Mouse (Mus musculus): ENCODE data around the gene Crim1. TPM values are rescaled to one million over a fixed set of nuclear protein-coding genes. Genes with fewer than 3 reads are reported as not detected.

Gene Crim1
- polyA plus RNA-seq, 1 experiment from 2014 or later = 3.9 TPM

DNA sequence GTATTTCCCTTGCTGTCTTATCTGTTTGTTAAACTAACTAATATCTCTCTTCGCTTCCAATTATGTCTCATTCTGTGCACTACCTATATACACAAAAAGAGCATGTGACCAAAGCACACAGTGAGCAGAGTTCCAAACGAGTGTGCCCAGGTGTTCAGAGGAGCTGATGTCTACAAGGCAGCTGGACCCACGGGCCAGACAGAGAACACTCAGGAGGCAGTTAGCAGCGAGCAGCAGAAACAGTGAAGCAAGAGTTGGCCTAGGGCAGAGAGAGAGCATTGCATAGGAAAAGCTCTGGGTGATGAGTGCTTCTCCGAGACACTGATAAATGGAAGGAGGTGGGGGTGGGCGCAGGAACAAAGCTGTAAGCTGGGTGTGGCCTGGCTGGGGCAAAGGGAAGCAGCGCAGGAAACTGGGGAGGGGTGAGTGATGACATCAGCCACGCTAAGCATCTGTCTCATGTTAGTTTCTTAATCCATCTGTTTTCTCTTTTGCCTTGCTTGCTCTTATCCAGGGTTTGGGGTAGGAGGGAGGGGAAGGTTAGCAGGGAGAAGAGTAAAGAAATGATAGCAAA lies 99.0 kb downstream of the Crim1 start:
- no peak overlapping the region for H3K4me3 ChIP-seq (ENCODE audit: low read length)
- no peak overlapping the region for H3K4me2 ChIP-seq (ENCODE audit: low read depth, low read length)
- ATAC-seq = peak; percentile 57
- no peak overlapping the region for H3K27ac ChIP-seq (ENCODE audit: low read length)
- 27% methylated on average over 8 of the region's 8 CpGs for WGBS
- no peak overlapping the region for H3K9ac ChIP-seq (ENCODE audit: low read depth, low read length)
- H3K9me3 ChIP-seq (ENCODE audit: control insufficient read depth, low read length) = no peaks in the 10 kb centered on the region
- no peaks in the 10 kb centered on the region for H3K27me3 ChIP-seq (replicated peaks; ENCODE audit: control insufficient read depth, insufficient read depth, low read length)
- H3K4me1 ChIP-seq (ENCODE audit: control insufficient read depth, insufficient read depth, low read length) = peaks cover 6% of the 10 kb centered on the region; the same call in 1 of the 2 replicates
- H3K36me3 ChIP-seq (ENCODE audit: control insufficient read depth, insufficient read depth, low read length) = no peaks in the 10 kb centered on the region

DNA sequence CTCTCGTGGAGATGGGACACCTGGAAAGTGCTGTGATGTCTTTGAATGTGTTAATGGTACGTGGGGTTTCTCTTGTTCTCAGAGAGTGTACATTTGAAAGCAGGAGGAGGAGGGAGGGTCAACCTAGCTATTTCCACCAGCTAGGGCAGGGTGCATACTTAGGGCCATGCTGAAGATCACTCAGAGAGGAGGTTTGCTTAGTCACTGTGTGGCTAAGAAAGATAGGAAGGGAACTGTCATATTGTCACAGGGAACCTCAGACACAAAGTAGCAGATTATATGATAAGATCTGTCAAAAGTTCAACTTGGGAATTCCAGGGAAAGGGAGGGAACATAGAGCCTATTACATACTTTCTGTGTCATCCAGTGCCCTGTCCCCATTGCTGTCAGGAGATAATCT lies 103.0 kb downstream of the Crim1 start:
- H3K9me3 ChIP-seq (ENCODE audit: control insufficient read depth, low read length) = no peaks in the 10 kb centered on the region
- 0 out of 2 replicates have a peak, but pooled peaks cover 6% of the 10 kb centered on the region for H3K36me3 ChIP-seq (ENCODE audit: control insufficient read depth, insufficient read depth, low read length)
- no peak overlapping the region for H3K27ac ChIP-seq (ENCODE audit: low read length)
- H3K4me3 ChIP-seq (ENCODE audit: low read length) = no peak overlapping the region
- H3K4me1 ChIP-seq (ENCODE audit: control insufficient read depth, insufficient read depth, low read length) = peaks cover 6% of the 10 kb centered on the region; the same call in 1 of the 2 replicates
- ATAC-seq = no peak
- H3K4me2 ChIP-seq (ENCODE audit: low read depth, low read length) = no peak overlapping the region
- H3K27me3 ChIP-seq (replicated peaks; ENCODE audit: control insufficient read depth, insufficient read depth, low read length) = no peaks in the 10 kb centered on the region
- H3K9ac ChIP-seq (ENCODE audit: low read depth, low read length) = no peak overlapping the region
- 80% methylated on average over 2 of the region's 2 CpGs for WGBS

DNA sequence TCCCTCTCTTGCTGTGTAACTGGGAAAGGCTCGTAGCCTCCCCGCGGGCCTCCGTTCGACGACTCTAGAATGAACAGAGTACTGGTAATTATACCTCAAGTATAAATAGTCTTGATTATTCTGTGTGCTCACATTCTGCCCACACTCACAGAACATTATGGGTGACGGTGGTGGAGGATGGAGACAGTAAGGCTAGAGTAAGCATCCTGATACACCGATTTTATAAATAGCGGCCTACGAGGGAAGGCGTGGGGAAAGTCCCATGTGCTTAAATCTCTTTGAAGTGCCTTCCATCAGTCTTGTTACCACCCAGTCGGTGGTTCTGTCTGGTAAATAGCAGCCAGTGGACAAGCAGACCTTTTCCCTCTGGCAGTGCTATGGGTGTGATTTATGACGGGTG lies 104.0 kb downstream of the Crim1 start:
- WGBS = 69% methylated on average over 13 of the region's 13 CpGs
- Histone ChIP-seq H3K27me3 (replicated peaks; ENCODE audit: control insufficient read depth, insufficient read depth, low read length) (no peaks in the 10 kb centered on the region), H3K27ac (ENCODE audit: low read length) (no peak overlapping the region), H3K4me2 (ENCODE audit: low read depth, low read length) (no peak overlapping the region), H3K9ac (ENCODE audit: low read depth, low read length) (no peak overlapping the region), H3K9me3 (ENCODE audit: control insufficient read depth, low read length) (no peaks in the 10 kb centered on the region), H3K4me1 (ENCODE audit: control insufficient read depth, insufficient read depth, low read length) (peaks cover 1% of the 10 kb centered on the region; the same call in 1 of the 2 replicates), H3K36me3 (ENCODE audit: control insufficient read depth, insufficient read depth, low read length) (0 out of 2 replicates have a peak, but pooled peaks cover 8% of the 10 kb centered on the region), H3K4me3 (ENCODE audit: low read length) (no peak overlapping the region)
- no peak for ATAC-seq

DNA sequence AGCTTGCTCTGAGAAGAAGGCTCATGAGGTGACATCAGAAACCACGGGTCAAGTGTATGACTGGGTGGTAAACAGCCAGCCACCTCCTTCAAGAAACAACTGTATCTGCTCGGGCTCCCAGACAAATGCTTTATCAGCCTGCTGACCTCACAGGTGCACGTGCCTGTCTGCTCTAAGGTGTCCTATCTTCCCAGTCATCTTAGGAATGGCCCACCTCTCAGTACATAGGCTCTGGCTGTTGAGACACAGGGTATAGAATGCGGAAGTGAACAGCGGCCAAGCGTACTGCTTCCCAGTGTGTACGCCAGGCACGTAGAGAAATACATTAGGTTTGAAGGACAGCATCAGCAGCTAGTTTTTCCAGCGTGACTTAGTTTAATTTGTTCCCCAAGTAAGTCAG lies 106.4 kb downstream of the Crim1 start:
- no peak overlapping the region for H3K4me2 ChIP-seq (ENCODE audit: low read depth, low read length)
- no peak for ATAC-seq
- H3K27ac ChIP-seq (ENCODE audit: low read length) = no peak overlapping the region
- no peak overlapping the region for H3K4me3 ChIP-seq (ENCODE audit: low read length)
- 0 out of 2 replicates have a peak, but pooled peaks cover 8% of the 10 kb centered on the region for H3K36me3 ChIP-seq (ENCODE audit: control insufficient read depth, insufficient read depth, low read length)
- H3K9ac ChIP-seq (ENCODE audit: low read depth, low read length) = no peak overlapping the region
- 85% methylated on average over 9 of the region's 9 CpGs for WGBS
- H3K27me3 ChIP-seq (replicated peaks; ENCODE audit: control insufficient read depth, insufficient read depth, low read length) = no peaks in the 10 kb centered on the region
- H3K4me1 ChIP-seq (ENCODE audit: control insufficient read depth, insufficient read depth, low read length) = no peaks in the 10 kb centered on the region
- H3K9me3 ChIP-seq (ENCODE audit: control insufficient read depth, low read length) = no peaks in the 10 kb centered on the region

DNA sequence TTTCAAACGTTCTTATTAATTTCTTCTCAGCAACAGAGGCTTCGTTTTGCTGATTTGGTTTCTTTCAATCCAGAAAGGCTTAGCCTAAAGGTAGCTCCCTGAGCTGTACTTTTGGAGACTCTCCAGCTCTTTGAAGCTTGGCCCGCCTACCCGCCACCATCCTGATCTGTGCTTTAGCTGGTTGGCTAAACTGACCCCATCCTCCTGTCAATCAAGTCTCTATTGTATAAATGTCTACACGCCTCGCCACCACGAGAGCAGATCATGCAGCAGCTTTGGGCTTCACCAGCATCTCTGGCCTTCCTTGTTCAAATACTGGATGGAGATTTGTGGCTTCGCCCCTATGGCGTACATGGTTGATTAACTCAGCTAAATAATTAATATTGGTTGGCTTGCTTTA lies 108.2 kb downstream of the Crim1 start:
- H3K4me1 ChIP-seq (ENCODE audit: control insufficient read depth, insufficient read depth, low read length) = no peaks in the 10 kb centered on the region
- no peak overlapping the region for H3K9ac ChIP-seq (ENCODE audit: low read depth, low read length)
- H3K4me2 ChIP-seq (ENCODE audit: low read depth, low read length) = no peak overlapping the region
- H3K27ac ChIP-seq (ENCODE audit: low read length) = no peak overlapping the region
- no peak overlapping the region for H3K4me3 ChIP-seq (ENCODE audit: low read length)
- H3K27me3 ChIP-seq (replicated peaks; ENCODE audit: control insufficient read depth, insufficient read depth, low read length) = no peaks in the 10 kb centered on the region
- no peaks in the 10 kb centered on the region for H3K9me3 ChIP-seq (ENCODE audit: control insufficient read depth, low read length)
- 92% methylated on average over 9 of the region's 9 CpGs for WGBS
- ATAC-seq = no peak
- 0 out of 2 replicates have a peak, but pooled peaks cover 8% of the 10 kb centered on the region for H3K36me3 ChIP-seq (ENCODE audit: control insufficient read depth, insufficient read depth, low read length)

DNA sequence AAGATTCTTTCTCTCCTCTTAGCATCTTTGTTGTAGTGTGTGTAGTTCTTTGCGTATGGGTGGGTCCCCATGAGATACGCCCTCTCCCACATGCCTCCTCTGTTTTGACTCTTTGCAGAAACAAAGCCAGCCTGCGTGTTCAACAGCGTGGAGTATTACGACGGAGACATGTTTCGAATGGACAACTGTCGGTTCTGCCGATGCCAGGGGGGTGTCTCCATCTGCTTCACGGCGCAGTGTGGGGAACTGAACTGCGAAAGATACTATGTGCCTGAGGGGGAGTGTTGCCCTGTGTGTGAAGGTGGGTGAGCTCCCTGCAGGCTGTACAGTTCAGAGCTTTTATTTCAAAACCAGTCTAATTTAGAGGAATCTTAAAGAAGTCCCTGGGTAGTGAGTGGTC lies 113.0 kb downstream of the Crim1 start:
- WGBS = 88% methylated on average over 12 of the region's 12 CpGs

DNA sequence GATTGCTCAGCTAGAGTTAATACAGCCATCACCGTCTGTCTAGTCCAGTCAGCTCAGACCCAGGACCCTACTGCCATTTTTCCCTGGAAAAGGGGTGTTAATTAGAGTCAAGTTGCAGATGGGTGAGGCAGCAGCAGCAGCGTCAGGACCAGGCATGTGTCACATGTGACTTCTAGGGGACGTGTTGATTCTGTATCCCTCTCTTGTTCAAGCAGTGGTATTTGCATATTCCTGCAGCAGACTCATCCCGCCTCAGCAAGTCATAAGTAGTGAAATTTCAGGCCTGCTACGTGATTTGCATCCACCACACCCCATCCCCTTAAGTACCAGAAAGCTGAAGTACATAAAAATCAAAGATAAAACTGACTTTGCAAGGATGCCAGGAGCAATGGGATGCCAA lies 113.6 kb downstream of the Crim1 start:
- WGBS = 82% methylated on average over 5 of the region's 5 CpGs
- peaks cover 5% of the 10 kb centered on the region; the same call in 1 of the 2 replicates for H3K36me3 ChIP-seq (ENCODE audit: control insufficient read depth, insufficient read depth, low read length)

More for the DNA sequence above, 113.0 kb downstream of the Crim1 start:
- peaks cover 7% of the 10 kb centered on the region; the same call in 1 of the 2 replicates for H3K36me3 ChIP-seq (ENCODE audit: control insufficient read depth, insufficient read depth, low read length)
- H3K9me3 ChIP-seq (ENCODE audit: control insufficient read depth, low read length) = no peaks in the 10 kb centered on the region
- no peak overlapping the region for H3K27ac ChIP-seq (ENCODE audit: low read length)
- ATAC-seq = no peak
- H3K4me1 ChIP-seq (ENCODE audit: control insufficient read depth, insufficient read depth, low read length) = no peaks in the 10 kb centered on the region
- H3K9ac ChIP-seq (ENCODE audit: low read depth, low read length) = no peak overlapping the region
- H3K27me3 ChIP-seq (replicated peaks; ENCODE audit: control insufficient read depth, insufficient read depth, low read length) = no peaks in the 10 kb centered on the region
- no peak overlapping the region for H3K4me3 ChIP-seq (ENCODE audit: low read length)
- no peak overlapping the region for H3K4me2 ChIP-seq (ENCODE audit: low read depth, low read length)

DNA sequence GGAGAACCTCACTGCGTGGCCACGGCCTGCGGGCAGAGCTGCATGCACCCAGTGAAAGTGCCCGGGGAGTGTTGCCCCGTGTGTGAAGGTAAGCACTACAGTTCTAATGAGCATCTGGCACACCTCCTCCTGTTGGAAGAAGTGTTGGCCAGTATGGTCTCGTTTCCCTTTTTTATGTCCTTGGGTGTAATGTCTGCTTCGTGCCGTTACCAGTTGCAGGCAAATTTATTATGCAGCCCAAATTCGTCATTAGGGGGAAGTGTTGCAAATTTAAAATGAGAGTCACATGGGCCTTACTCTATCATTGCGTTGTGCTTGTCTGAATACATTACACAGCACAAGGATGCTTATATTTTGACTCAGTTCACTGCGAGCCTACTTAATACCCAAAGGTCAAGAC lies 115.6 kb downstream of the Crim1 start:
- Histone ChIP-seq H3K9me3 (ENCODE audit: control insufficient read depth, low read length) (no peaks in the 10 kb centered on the region), H3K4me2 (ENCODE audit: low read depth, low read length) (no peak overlapping the region), H3K4me3 (ENCODE audit: low read length) (no peak overlapping the region), H3K9ac (ENCODE audit: low read depth, low read length) (no peak overlapping the region), H3K36me3 (ENCODE audit: control insufficient read depth, insufficient read depth, low read length) (peaks cover 5% of the 10 kb centered on the region; the same call in 1 of the 2 replicates), H3K27me3 (replicated peaks; ENCODE audit: control insufficient read depth, insufficient read depth, low read length) (no peaks in the 10 kb centered on the region), H3K27ac (ENCODE audit: low read length) (no peak overlapping the region), H3K4me1 (ENCODE audit: control insufficient read depth, insufficient read depth, low read length) (no peaks in the 10 kb centered on the region)
- ATAC-seq = no peak
- WGBS = 91% methylated on average over 11 of the region's 11 CpGs

More for the DNA sequence above, 113.6 kb downstream of the Crim1 start:
- no peak for ATAC-seq
- H3K4me2 ChIP-seq (ENCODE audit: low read depth, low read length) = no peak overlapping the region
- H3K9ac ChIP-seq (ENCODE audit: low read depth, low read length) = no peak overlapping the region
- H3K4me3 ChIP-seq (ENCODE audit: low read length) = no peak overlapping the region
- H3K27me3 ChIP-seq (replicated peaks; ENCODE audit: control insufficient read depth, insufficient read depth, low read length) = no peaks in the 10 kb centered on the region
- no peaks in the 10 kb centered on the region for H3K9me3 ChIP-seq (ENCODE audit: control insufficient read depth, low read length)
- H3K27ac ChIP-seq (ENCODE audit: low read length) = no peak overlapping the region
- no peaks in the 10 kb centered on the region for H3K4me1 ChIP-seq (ENCODE audit: control insufficient read depth, insufficient read depth, low read length)

DNA sequence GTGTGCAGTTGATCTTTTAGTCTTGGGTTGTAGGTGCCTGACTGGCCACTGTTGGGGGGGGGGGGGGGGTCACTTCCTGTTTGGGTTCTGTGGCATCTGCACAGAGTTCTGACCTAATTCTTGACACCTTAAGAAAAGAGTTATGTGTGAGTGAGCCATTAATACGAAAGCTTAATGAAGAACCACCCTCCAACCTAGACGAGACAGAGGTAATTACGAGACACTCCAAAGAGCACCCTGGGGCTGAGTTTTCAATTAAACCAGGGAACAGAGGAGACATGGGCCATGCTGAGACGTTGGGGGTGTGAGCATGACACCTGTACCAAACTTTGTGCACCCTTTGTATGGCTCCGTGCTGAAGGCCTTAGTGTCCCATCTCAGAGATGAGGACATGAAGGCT lies 117.3 kb downstream of the Crim1 start:
- H3K4me2 ChIP-seq (ENCODE audit: low read depth, low read length) = no peak overlapping the region
- no peak overlapping the region for H3K27ac ChIP-seq (ENCODE audit: low read length)
- H3K9ac ChIP-seq (ENCODE audit: low read depth, low read length) = no peak overlapping the region
- 86% methylated on average over 5 of the region's 5 CpGs for WGBS
- no peaks in the 10 kb centered on the region; the same call in 1 of the 2 replicates for H3K4me1 ChIP-seq (ENCODE audit: control insufficient read depth, insufficient read depth, low read length)
- no peaks in the 10 kb centered on the region for H3K27me3 ChIP-seq (replicated peaks; ENCODE audit: control insufficient read depth, insufficient read depth, low read length)
- H3K4me3 ChIP-seq (ENCODE audit: low read length) = no peak overlapping the region
- H3K9me3 ChIP-seq (ENCODE audit: control insufficient read depth, low read length) = no peaks in the 10 kb centered on the region
- peaks cover 5% of the 10 kb centered on the region; the same call in 1 of the 2 replicates for H3K36me3 ChIP-seq (ENCODE audit: control insufficient read depth, insufficient read depth, low read length)
- ATAC-seq = no peak

DNA sequence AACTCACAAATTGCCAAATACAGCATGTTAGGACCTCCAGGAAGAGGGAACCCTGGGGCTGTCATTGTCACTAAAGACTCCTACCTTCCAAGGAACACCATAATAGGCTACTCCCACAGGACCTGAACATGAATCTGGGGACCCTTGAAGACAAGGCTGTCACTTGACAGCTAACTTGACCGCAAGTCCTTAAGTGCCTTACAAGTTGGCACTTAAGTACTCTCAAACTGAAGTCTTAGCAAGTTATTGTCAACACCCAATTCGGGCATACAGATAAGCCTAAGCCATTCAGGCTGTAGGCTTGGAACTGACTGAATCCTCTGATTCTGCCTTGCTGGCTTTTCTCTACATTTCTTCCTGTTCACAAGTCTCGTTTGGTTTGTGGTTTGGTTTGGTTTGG lies 118.8 kb downstream of the Crim1 start:
- Histone ChIP-seq H3K4me1 (ENCODE audit: control insufficient read depth, insufficient read depth, low read length) (no peaks in the 10 kb centered on the region; the same call in 1 of the 2 replicates), H3K27me3 (replicated peaks; ENCODE audit: control insufficient read depth, insufficient read depth, low read length) (no peaks in the 10 kb centered on the region), H3K36me3 (ENCODE audit: control insufficient read depth, insufficient read depth, low read length) (peaks cover 5% of the 10 kb centered on the region; the same call in 1 of the 2 replicates), H3K4me3 (ENCODE audit: low read length) (no peak overlapping the region), H3K9ac (ENCODE audit: low read depth, low read length) (no peak overlapping the region), H3K4me2 (ENCODE audit: low read depth, low read length) (no peak overlapping the region), H3K27ac (ENCODE audit: low read length) (no peak overlapping the region), H3K9me3 (ENCODE audit: control insufficient read depth, low read length) (no peaks in the 10 kb centered on the region)
- ATAC-seq = no peak
- 85% methylated on average over 3 of the region's 3 CpGs for WGBS
